Mouse (Mus musculus): Measurements from ENCODE around the gene Snx21.

GRCm38 (mm10) chr2:164786388-164786885 lies 814 bp downstream of the Snx21 start:
- TF ChIP-seq CTCF (IDR thresholded peaks at IDR 0.05; ENCODE audit: borderline replicate concordance, insufficient read depth, low read length) (no peak), POLR2A (IDR thresholded peaks at IDR 0.05; ENCODE audit: low read depth, low read length) (peak; percentile 45; the same call in 1 of the 2 replicates)
